Mouse (Mus musculus) bone marrow, adult 2 months (tissue): ENCODE data around the gene Mical2. TPM values are rescaled to one million over a fixed set of nuclear protein-coding genes. Genes with fewer than 3 reads are reported as not detected.

Source experiments
- H3K27ac ChIP-seq: fragments of 200-500 bp; 2 replicates; pipeline ENCODE4 v1.5.1; 2012; ENCODE audit warnings: low read depth, mild to moderate bottlenecking, control low read depth, inconsistent platforms, low read length; ENCODE audit not compliant: control insufficient read depth, poor library complexity, insufficient read depth
- H3K4me1 ChIP-seq: fragments of 200-500 bp; 2 replicates; pipeline ENCODE4 v1.6.1; 2011; ENCODE audit warnings: low read length; ENCODE audit not compliant: control insufficient read depth, insufficient read depth
- H3K4me3 ChIP-seq: fragments of 200-500 bp; replicated peaks from 2 replicates; pipeline ENCODE3; 2011; ENCODE audit warnings: mild to moderate bottlenecking, low read depth, low read length, control low read depth; ENCODE audit not compliant: control insufficient read depth
- CTCF ChIP-seq: fragments of 200-500 bp; IDR thresholded peaks from 2 replicates; pipeline ENCODE4 v1.5.1; 2011; ENCODE audit warnings: low read length, control low read depth; ENCODE audit not compliant: control insufficient read depth, insufficient read depth
- POLR2A ChIP-seq: fragments of 200-500 bp; IDR thresholded peaks from 2 replicates; pipeline ENCODE4 v1.6.1; 2011; ENCODE audit warnings: low read depth, mild to moderate bottlenecking, control low read depth, low read length, borderline replicate concordance; ENCODE audit not compliant: control insufficient read depth
- WGBS: fragments of 180-500 bp; shearing (Covaris S2); methylation state at CpG from one replicate; pipeline ENCODE4 v1.1.7; 2018; 5-methylcytosine and 5-hydroxymethylcytosine counted together
- polyA plus RNA-seq: library from polyadenylated mRNA; stranded (reverse); fragments of >200 nt; gene quantifications from 2 replicates; pipeline ENCODE4 v1.2.4, GENCODE M21; 2011; ENCODE audit warnings: low replicate concordance; ENCODE audit not compliant: missing spikeins, insufficient read depth, insufficient read length

Gene Mical2
- polyA plus RNA-seq, 1 experiment, result 2.3 TPM

GRCm38 (mm10) chr7:112362574-112363200 is 137.0 kb downstream of the Mical2 start:
- WGBS, result 68% methylated on average over 7 of the region's 7 CpGs
- H3K4me3 ChIP-seq, result no peak overlapping the region
- no peak overlapping the region for H3K27ac ChIP-seq
- H3K4me1 ChIP-seq, result no peaks in the 10 kb centered on the region
- TF ChIP-seq CTCF (no peak), POLR2A (no peak)

GRCm38 (mm10) chr7:112365864-112366263 is 140.2 kb downstream of the Mical2 start:
- Histone ChIP-seq H3K4me1 (no peaks in the 10 kb centered on the region), H3K4me3 (no peak overlapping the region), H3K27ac (no peak overlapping the region)
- 75% methylated on average over 3 of the region's 3 CpGs for WGBS
- no peak for TF ChIP-seq POLR2A

- WGBS, result 36% methylated on average over 2 of the region's 2 CpGs
- Histone ChIP-seq H3K27ac (no peak overlapping the region), H3K4me1 (no peaks in the 10 kb centered on the region), H3K4me3 (no peak overlapping the region)
- TF ChIP-seq POLR2A (no peak), CTCF (peak; percentile 88)
Observed at GRCm38 (mm10) chr7:112369046-112369445, 143.4 kb downstream of the Mical2 start.

- WGBS, result 75% methylated on average over 3 of the region's 3 CpGs
- Histone ChIP-seq H3K4me3 (no peak overlapping the region), H3K4me1 (no peaks in the 10 kb centered on the region), H3K27ac (no peak overlapping the region)
- no peak for TF ChIP-seq CTCF
- no peak for TF ChIP-seq POLR2A
Observed at GRCm38 (mm10) chr7:112369977-112370376, 144.3 kb downstream of the Mical2 start.

GRCm38 (mm10) chr7:112371387-112371786 is 145.7 kb downstream of the Mical2 start:
- Histone ChIP-seq H3K4me3 (no peak overlapping the region), H3K4me1 (no peaks in the 10 kb centered on the region), H3K27ac (no peak overlapping the region)
- 68% methylated on average over 2 of the region's 2 CpGs for WGBS
- TF ChIP-seq CTCF, result no peak
- no peak for TF ChIP-seq POLR2A

- H3K4me3 ChIP-seq, result no peak overlapping the region
- TF ChIP-seq CTCF, result no peak
- TF ChIP-seq POLR2A, result no peak
- no peak overlapping the region for H3K27ac ChIP-seq
- WGBS, result 64% methylated on average over 5 of the region's 5 CpGs
- H3K4me1 ChIP-seq, result no peaks in the 10 kb centered on the region
Observed at GRCm38 (mm10) chr7:112374035-112374434, 148.4 kb downstream of the Mical2 start.

GRCm38 (mm10) chr7:112375062-112375461 is 149.4 kb downstream of the Mical2 start:
- Histone ChIP-seq H3K4me3 (no peak overlapping the region), H3K27ac (no peak overlapping the region), H3K4me1 (no peaks in the 10 kb centered on the region)
- TF ChIP-seq POLR2A (no peak), CTCF (no peak)
- 16% methylated on average over 9 of the region's 9 CpGs for WGBS

GRCm38 (mm10) chr7:112375900-112376299 is 150.2 kb downstream of the Mical2 start:
- Histone ChIP-seq H3K4me3 (no peak overlapping the region), H3K27ac (no peak overlapping the region), H3K4me1 (no peaks in the 10 kb centered on the region)
- 86% methylated on average over 5 of the region's 5 CpGs for WGBS
- no peak for TF ChIP-seq CTCF
- TF ChIP-seq POLR2A, result no peak

DNA sequence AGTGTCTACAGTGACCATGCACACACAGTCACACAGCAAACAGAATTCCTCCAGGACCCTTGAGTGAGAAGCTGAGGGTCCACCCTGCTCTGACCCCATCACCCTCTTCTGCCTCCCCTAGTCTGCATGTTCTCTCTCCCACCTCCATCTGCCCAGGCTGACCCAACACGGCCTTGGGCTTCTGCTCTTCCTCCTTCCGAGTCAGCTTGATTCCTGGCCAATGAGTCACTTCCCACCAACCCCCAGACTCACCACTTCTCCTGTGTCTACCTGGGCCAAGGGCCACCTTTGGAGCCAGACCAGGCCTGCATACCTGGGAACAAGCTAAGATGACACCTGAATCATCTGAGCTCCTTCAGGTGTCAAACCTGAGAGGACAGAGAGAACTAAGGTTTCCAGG is 151.0 kb downstream of the Mical2 start:
- Histone ChIP-seq H3K27ac (no peak overlapping the region), H3K4me3 (no peak overlapping the region), H3K4me1 (no peaks in the 10 kb centered on the region)
- TF ChIP-seq POLR2A (no peak), CTCF (no peak)
- WGBS, result 66% methylated on average over 2 of the region's 2 CpGs
